11 mouse cellular contexts compared by ENCODE assay signal in the genomic region with DNA sequence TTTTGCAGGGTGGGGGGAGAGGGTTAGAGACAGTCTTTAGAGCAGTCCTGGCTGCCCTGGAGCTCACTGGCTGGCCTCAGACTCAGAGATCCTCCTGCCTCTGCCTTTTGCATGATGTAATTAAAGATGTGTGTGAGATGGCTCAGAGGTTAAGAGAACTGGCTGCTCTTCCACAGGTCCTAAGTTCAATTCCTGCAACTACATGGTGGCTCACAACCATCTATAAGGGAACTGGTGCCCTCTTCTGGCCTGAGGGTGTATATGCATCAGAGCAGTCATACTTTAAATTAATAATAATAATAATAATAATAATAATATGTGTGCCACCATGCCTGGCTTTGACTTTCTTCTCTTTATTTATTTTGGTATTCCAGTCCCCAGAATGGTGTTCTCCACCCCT. TPM values are rescaled to one million over a fixed set of nuclear protein-coding genes. Genes with fewer than 3 reads are reported as not detected.
DNase-seq lines count a peak whose midpoint lies in the region; ATAC-seq and TF ChIP-seq lines count a peak whose summit lies in the region.
"Had no signal": no experiment of that assay in that cellular context is flagged by ENCODE, and none has a peak within 500 bp of the region (broad histone marks: within the 10 kb centered on the region; RNA-seq: fewer than 3 reads in every experiment).

No protein-coding gene starts in this region.

- peaks cover 10% of the 10 kb centered on the region for H3K4me1 ChIP-seq in heart, embryonic 12.5 days (replicated peaks)
- H3K4me1 ChIP-seq in bone marrow, adult 2 months (ENCODE audit: control insufficient read depth, insufficient read depth, low read length) = peaks cover 6% of the 10 kb centered on the region; the same call in 1 of the 2 replicates

- TF ChIP-seq POLR2A in bone marrow, adult 2 months (IDR thresholded peaks at IDR 0.05; ENCODE audit: borderline replicate concordance, control insufficient read depth, low read depth, low read length) = no peak

- H3K4me2 ChIP-seq in heart, embryonic 12.5 days = no peak overlapping the region

- H3K9me3 ChIP-seq in heart, embryonic 12.5 days (replicated peaks) = no peaks in the 10 kb centered on the region

- H3K36me3 ChIP-seq in heart, embryonic 12.5 days = peaks cover under 1% of the 10 kb centered on the region; the same call in 1 of the 2 replicates

- no peak overlapping the region for H3K4me3 ChIP-seq in heart, embryonic 12.5 days
- no peak overlapping the region for H3K4me3 ChIP-seq in bone marrow, adult 2 months (replicated peaks; ENCODE audit: control insufficient read depth, low read depth, low read length)

- TF ChIP-seq CTCF in bone marrow, adult 2 months (IDR thresholded peaks at IDR 0.05; ENCODE audit: control insufficient read depth, insufficient read depth, low read length) = peak; percentile 43

- ATAC-seq in heart, embryonic 12.5 days (ENCODE audit: insufficient number of reproducible peaks, low FRiP score) = no peak
- no peak for ATAC-seq in megakaryocyte progenitor cell, adult 5-6 weeks (replicated peaks; ENCODE audit: poor library complexity)

- no peaks in the 10 kb centered on the region for H3K27me3 ChIP-seq in heart, embryonic 12.5 days (replicated peaks)

- no peak overlapping the region for H3K9ac ChIP-seq in heart, embryonic 12.5 days

- H3K27ac ChIP-seq in heart, embryonic 12.5 days (ENCODE audit: poor library complexity, severe bottlenecking) = no peak overlapping the region
- H3K27ac ChIP-seq in bone marrow, adult 2 months (ENCODE audit: control insufficient read depth, insufficient read depth, low read depth, low read length, poor library complexity) = no peak overlapping the region

- DNase-seq in heart, adult 18-20 months = peak; percentile 25 to 54
- DNase-seq in CD4-positive helper T cell, adult 2 months (ENCODE audit: low read depth, low spot score) = peak; percentile 67
- DNase-seq in mesoderm, embryonic 11.5 days (ENCODE audit: low read depth, low spot score) = peak; percentile 22
- DNase-seq in left cerebral cortex, adult 9 months (ENCODE audit: low spot score in 2 of 2) = no peak
- DNase-seq in yolk sac, embryonic 10.5 days (ENCODE audit: low spot score) = no peak
- DNase-seq: adrenal gland, postnatal 25 days; layer of hippocampus, adult 9-11 months had no signal

RNA-seq across cellular contexts. Expression of gene Tbrg4, which starts 3.8 kb away (rescaled TPM):
- 100 to 1,000 TPM; 103 to 107 TPM for total RNA-seq in heart, adult 18-20 months (2021)
- polyA plus RNA-seq in heart, embryonic 12.5 days (2016; fragmentation: Nextera tagmentation; extraction: Ambion mirVana) = 49.9 and 52.5 TPM in 2 replicates
- polyA plus RNA-seq in bone marrow, adult 2 months (2011; ENCODE audit: insufficient read depth, insufficient read length, low replicate concordance, missing spikeins) = 42.4 and 68.1 TPM in 2 replicates
- 46.2 and 58.3 TPM in 2 replicates for total RNA-seq in megakaryocyte progenitor cell, adult 5-6 weeks (2015)
- 36.7 and 52.1 TPM in 2 replicates for total RNA-seq in megakaryocyte progenitor cell, adult 5-6 weeks (2017)

RNA-seq across cellular contexts. Expression of gene Wap, which starts 8.8 kb away (rescaled TPM):
- total RNA-seq in heart, adult 18-20 months (2021) = not detected
- not detected in 2 replicates for polyA plus RNA-seq in heart, embryonic 12.5 days (2016; fragmentation: Nextera tagmentation; extraction: Ambion mirVana)
- polyA plus RNA-seq in bone marrow, adult 2 months (2011; ENCODE audit: insufficient read depth, insufficient read length, low replicate concordance, missing spikeins) = not detected in 2 replicates
- total RNA-seq in megakaryocyte progenitor cell, adult 5-6 weeks (2015) = not detected in 2 replicates
- total RNA-seq in megakaryocyte progenitor cell, adult 5-6 weeks (2017) = not detected in 2 replicates
- total RNA-seq: adrenal gland, postnatal 25 days; gastrocnemius, postnatal 4 days had no signal

RNA-seq across cellular contexts. Expression of gene Nacad, which starts 23.8 kb away (rescaled TPM):
- 1 to 10 TPM in 1 of 2 experiments, under 1 TPM in 1; 0.62 to 1.2 TPM for total RNA-seq in heart, adult 18-20 months (2021)
- polyA plus RNA-seq in heart, embryonic 12.5 days (2016; fragmentation: Nextera tagmentation; extraction: Ambion mirVana) = 0.60 and 2.0 TPM in 2 replicates
- 6.5 TPM in 1 of 2 replicates, not detected in the other for polyA plus RNA-seq in bone marrow, adult 2 months (2011; ENCODE audit: insufficient read depth, insufficient read length, low replicate concordance, missing spikeins)
- total RNA-seq in megakaryocyte progenitor cell, adult 5-6 weeks (2015) = not detected in 2 replicates
- total RNA-seq in megakaryocyte progenitor cell, adult 5-6 weeks (2017) = not detected in 2 replicates

RNA-seq across cellular contexts. Expression of gene Ramp3, which starts 28.7 kb away (rescaled TPM):
- 1 to 10 TPM; 7.6 to 7.9 TPM for total RNA-seq in heart, adult 18-20 months (2021)
- polyA plus RNA-seq in heart, embryonic 12.5 days (2016; fragmentation: Nextera tagmentation; extraction: Ambion mirVana) = 1.7 and 2.4 TPM in 2 replicates
- polyA plus RNA-seq in bone marrow, adult 2 months (2011; ENCODE audit: insufficient read depth, insufficient read length, low replicate concordance, missing spikeins) = 2.0 TPM in 1 of 2 replicates, not detected in the other
- not detected in 2 replicates for total RNA-seq in megakaryocyte progenitor cell, adult 5-6 weeks (2015)
- total RNA-seq in megakaryocyte progenitor cell, adult 5-6 weeks (2017) = not detected in 2 replicates

Comparison
In these comparisons a context has a peak if more than half of its experiments do, and no peak if none do; other contexts are left out.
1. DNase-seq: peak in heart, adult 18-20 months (2 of 2), CD4-positive helper T cell, adult 2 months (single experiment) and mesoderm, embryonic 11.5 days (single experiment); none in left cerebral cortex, adult 9 months (0 of 2) and yolk sac, embryonic 10.5 days (single experiment).